Mouse (Mus musculus): ENCODE data around the gene Cox17. TPM values are rescaled to one million over a fixed set of nuclear protein-coding genes. Genes with fewer than 3 reads are reported as not detected.

Gene Cox17
- polyA plus RNA-seq, 1 experiment from 2014 or later: 118 TPM

DNA sequence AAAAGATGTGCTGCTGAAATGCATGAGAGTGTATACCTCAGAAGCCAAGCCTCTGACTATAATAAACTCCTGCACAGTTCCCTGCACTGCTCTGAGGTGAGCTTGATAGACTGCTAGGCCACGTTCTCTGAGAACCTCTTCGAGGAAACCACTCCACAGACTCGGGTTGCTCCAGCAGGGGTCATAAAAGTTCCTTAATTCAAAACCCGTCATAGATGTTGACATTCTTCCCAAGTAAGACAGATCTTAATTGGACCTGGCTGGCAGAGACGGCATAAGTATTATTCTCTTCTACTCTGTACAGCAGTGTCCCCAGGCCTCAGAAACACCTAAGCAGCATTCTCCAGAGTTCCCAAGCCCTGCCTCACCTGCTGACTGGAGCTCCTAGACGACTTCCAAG lies 4.1 kb downstream of the Cox17 start:
- Histone ChIP-seq H3K27me3 (no peaks in the 10 kb centered on the region), H3K9ac (replicated peaks) (no peak overlapping the region), H3K36me3 (peaks cover 35% of the 10 kb centered on the region), H3K4me3 (no peak overlapping the region), H3K4me1 (peaks cover 11% of the 10 kb centered on the region), H3K27ac (replicated peaks) (no peak overlapping the region), H3K9me3 (no peaks in the 10 kb centered on the region), H3K4me2 (replicated peaks) (no peak overlapping the region)
- 86% methylated on average over 6 of the region's 6 CpGs for WGBS
- ATAC-seq (ENCODE audit: low FRiP score, low read depth): no peak

DNA sequence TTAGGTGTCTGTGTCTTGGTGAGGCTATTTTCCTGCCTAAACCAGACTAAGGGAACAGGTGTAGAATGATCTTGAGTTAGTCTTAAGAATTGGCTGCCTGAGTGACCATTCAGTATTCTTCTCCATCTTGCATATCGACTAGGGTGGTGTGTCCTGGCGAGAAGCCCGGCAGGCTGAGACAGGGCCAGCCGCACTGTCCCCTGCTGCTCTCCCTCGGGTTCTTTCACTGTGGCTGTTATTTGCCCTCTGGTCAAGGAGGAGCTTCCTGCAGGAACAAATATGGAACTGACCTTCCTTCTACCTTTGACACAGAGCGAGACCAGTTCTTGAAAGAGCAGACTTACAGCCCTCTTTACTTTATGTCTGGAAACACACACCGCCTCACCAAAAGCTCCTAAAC lies 5.2 kb downstream of the Cox17 start:
- WGBS: 89% methylated on average over 7 of the region's 7 CpGs
- Histone ChIP-seq H3K4me1 (peaks cover 11% of the 10 kb centered on the region), H3K4me3 (no peak overlapping the region), H3K4me2 (replicated peaks) (no peak overlapping the region), H3K9me3 (no peaks in the 10 kb centered on the region), H3K9ac (replicated peaks) (no peak overlapping the region), H3K27me3 (no peaks in the 10 kb centered on the region), H3K36me3 (peaks cover 35% of the 10 kb centered on the region), H3K27ac (replicated peaks) (no peak overlapping the region)
- ATAC-seq (ENCODE audit: low FRiP score, low read depth): no peak

DNA sequence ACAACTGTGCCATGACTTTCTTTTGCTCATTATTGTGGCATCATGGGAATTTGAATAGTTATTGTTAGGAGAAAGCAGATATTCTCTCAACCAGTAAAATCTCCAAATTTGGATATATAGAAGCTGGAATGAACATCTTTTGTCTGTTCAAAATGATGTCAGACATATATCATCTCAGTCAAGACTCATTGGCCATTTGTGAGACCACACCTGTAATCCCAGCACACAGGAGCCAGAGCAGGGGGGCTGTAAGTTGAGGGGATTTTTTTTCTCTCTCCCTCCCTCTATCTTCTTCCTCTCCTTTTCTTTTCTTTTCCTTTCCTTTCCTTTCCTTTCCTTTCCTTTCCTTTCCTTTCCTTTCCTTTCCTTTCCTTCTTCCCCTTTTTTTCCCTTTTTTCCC lies 6.1 kb downstream of the Cox17 start:
- Histone ChIP-seq H3K4me3 (no peak overlapping the region), H3K9ac (replicated peaks) (no peak overlapping the region), H3K4me2 (replicated peaks) (no peak overlapping the region), H3K9me3 (no peaks in the 10 kb centered on the region), H3K36me3 (peaks cover 35% of the 10 kb centered on the region), H3K27me3 (no peaks in the 10 kb centered on the region), H3K27ac (replicated peaks) (no peak overlapping the region), H3K4me1 (peaks cover 6% of the 10 kb centered on the region)
- no peak for ATAC-seq (ENCODE audit: low FRiP score, low read depth)

DNA sequence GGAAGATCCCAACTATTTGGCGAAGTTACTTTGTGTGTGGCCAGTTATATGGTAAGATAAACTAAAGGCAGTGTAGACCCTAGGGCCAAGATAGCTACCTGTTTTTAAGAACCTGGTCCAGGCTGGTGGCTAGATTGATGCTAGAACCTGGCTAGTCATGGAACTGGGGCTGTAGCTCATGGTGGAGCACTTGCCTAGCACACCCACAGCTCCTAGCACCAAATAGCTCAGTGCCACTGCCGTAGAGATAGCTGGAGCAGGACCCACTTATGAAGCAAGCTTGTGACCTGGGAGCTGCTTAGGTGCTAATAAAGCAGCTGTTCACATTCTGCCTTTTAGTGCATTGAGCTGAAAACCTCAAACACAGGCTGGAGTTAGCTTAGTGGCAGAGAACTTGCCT lies 6.9 kb downstream of the Cox17 start:
- Histone ChIP-seq H3K9me3 (no peaks in the 10 kb centered on the region), H3K4me1 (no peaks in the 10 kb centered on the region), H3K27me3 (no peaks in the 10 kb centered on the region), H3K4me2 (replicated peaks) (no peak overlapping the region), H3K36me3 (peaks cover 35% of the 10 kb centered on the region), H3K9ac (replicated peaks) (no peak overlapping the region), H3K27ac (replicated peaks) (no peak overlapping the region), H3K4me3 (no peak overlapping the region)
- no peak for ATAC-seq (ENCODE audit: low FRiP score, low read depth)
- 98% methylated on average over 2 of the region's 2 CpGs for WGBS

DNA sequence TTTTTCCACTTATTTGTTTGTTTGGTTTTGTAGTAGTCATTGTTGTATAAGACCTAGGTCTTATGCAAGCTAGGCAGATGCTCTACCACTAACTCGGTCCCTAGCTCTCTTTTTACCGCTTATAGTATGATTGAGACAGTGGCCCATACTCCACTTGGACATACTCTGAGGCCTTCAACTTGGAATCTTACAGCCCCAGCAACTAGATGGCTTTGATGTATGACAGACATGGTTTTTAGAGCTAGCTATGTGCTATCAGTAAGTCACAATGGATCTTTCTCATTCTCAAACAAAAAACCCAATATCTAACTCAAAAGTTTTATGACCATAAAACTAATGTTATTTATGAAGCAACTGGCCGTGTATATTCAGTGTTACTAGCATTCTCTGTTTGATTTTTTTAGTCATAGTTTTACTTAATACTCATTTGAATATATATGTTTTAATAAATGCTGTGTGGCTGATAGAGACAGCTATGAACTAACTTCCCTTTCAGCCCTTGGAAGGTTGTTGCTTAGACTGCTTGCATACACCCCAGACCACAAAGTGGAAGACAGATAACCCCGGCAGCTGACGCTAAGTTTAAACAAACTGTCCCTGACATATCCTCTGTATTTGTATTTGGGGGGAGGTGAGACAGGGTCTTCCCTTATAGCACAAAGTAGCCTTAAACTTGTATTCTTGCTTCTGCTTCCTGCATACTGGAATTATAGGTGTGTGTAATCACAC lies 7.6 kb downstream of the Cox17 start:
- Histone ChIP-seq H3K9me3 (no peaks in the 10 kb centered on the region), H3K27ac (replicated peaks) (no peak overlapping the region), H3K9ac (replicated peaks) (no peak overlapping the region), H3K27me3 (no peaks in the 10 kb centered on the region), H3K4me2 (replicated peaks) (no peak overlapping the region), H3K36me3 (peaks cover 30% of the 10 kb centered on the region), H3K4me3 (no peak overlapping the region), H3K4me1 (no peaks in the 10 kb centered on the region)
- WGBS: 95% methylated on average over 5 of the region's 5 CpGs
- no peak for ATAC-seq (ENCODE audit: low FRiP score, low read depth)

DNA sequence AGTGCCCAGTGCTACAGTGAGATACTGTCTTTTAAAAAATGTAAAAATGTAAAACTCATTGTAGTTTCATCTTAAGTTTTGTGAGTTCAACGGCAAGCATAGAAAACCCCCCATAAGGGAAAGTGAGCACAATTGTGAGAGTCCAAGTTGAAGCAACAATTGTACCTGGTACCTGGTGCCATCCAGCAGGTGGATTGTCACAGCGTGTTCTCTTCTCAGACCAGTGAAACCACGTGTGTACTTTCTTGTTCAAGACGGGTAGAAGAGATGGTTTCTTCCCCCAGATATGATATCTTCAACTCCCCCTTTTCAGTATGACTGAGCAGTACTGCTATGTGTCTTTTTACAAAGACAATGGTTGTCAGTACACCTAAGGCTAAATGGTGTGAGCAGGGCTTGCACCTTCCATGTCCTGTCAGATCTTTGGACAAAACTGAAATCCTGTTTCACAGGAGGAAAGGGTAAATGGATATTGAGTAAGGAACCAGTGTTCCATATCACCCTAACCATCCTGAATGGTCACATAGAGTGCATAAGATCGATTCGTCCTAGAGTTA lies 11.5 kb downstream of the Cox17 start:
- Histone ChIP-seq H3K9me3 (no peaks in the 10 kb centered on the region), H3K27ac (replicated peaks) (no peak overlapping the region), H3K4me1 (no peaks in the 10 kb centered on the region), H3K27me3 (no peaks in the 10 kb centered on the region), H3K36me3 (no peaks in the 10 kb centered on the region), H3K9ac (replicated peaks) (no peak overlapping the region), H3K4me2 (replicated peaks) (no peak overlapping the region), H3K4me3 (no peak overlapping the region)
- no peak for ATAC-seq (ENCODE audit: low FRiP score, low read depth)
- WGBS: 92% methylated on average over 6 of the region's 6 CpGs

DNA sequence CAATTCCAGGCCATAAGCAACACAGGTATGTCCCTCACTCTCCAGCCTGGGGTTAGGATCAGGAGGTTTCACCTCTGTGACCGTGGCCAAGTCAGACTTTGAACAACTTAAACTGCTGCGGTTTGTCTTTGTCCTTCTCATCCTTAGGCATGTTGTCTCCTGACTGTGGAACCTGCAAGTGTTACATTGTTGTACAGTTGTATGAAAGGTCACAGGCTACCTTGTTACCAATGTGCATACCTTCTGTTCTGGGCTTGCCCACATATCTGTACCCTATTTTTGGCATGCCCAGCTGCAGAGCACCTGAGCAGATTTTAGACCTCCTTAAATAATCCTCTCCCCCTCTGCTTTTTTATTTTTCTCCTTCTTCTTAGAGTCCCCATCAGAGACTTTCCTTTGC lies 12.4 kb downstream of the Cox17 start:
- Histone ChIP-seq H3K9me3 (no peaks in the 10 kb centered on the region), H3K27ac (replicated peaks) (no peak overlapping the region), H3K27me3 (no peaks in the 10 kb centered on the region), H3K4me2 (replicated peaks) (no peak overlapping the region), H3K4me3 (no peak overlapping the region), H3K4me1 (no peaks in the 10 kb centered on the region), H3K36me3 (no peaks in the 10 kb centered on the region), H3K9ac (replicated peaks) (no peak overlapping the region)
- WGBS: 92% methylated on average over 2 of the region's 2 CpGs
- no peak for ATAC-seq (ENCODE audit: low FRiP score, low read depth)

DNA sequence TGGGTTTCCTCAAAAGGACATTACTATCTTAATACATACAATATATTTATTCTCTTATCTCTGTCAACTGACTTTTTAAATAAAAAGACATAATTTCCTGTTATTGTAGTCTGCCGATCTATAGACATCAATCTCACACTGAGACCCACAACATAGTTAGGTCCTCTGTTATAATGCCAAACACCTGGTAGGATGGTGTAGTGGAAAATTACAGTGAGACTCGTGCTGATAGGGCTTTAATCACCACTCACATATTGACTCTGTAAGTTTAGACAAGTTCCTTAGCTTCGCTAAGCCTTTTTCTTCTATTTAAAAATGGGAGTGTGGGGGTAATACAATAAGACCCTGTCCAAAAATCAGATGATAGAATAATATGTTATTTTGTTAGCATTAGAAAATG lies 13.1 kb downstream of the Cox17 start:
- Histone ChIP-seq H3K4me2 (replicated peaks) (no peak overlapping the region), H3K4me1 (no peaks in the 10 kb centered on the region), H3K36me3 (no peaks in the 10 kb centered on the region), H3K4me3 (no peak overlapping the region), H3K27me3 (no peaks in the 10 kb centered on the region), H3K9me3 (no peaks in the 10 kb centered on the region), H3K9ac (replicated peaks) (no peak overlapping the region), H3K27ac (replicated peaks) (no peak overlapping the region)
- ATAC-seq (ENCODE audit: low FRiP score, low read depth): no peak
- 75% methylated on average over 3 of the region's 3 CpGs for WGBS

DNA sequence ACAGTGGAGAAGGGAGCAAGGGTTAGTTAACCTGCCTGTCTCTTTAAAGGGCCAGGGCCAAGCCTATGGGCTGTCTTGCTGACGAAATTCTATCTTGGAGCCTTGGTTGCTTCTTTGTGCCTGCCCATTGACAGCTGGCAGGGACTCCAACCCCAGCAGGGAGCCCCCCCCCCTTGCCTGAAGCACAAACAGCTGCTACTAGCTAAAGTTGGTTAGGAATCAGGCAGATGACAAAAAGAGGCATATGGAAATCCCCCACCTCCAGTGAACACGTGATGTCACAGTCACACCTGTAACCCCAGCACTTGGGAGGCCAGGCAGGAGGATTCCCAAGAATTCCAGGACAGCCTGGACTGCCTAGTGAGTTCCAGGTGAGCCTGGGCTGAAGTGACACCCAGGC lies 13.5 kb downstream of the Cox17 start:
- Histone ChIP-seq H3K9ac (replicated peaks) (no peak overlapping the region), H3K4me2 (replicated peaks) (no peak overlapping the region), H3K4me3 (no peak overlapping the region), H3K27me3 (no peaks in the 10 kb centered on the region), H3K9me3 (no peaks in the 10 kb centered on the region), H3K36me3 (no peaks in the 10 kb centered on the region), H3K27ac (replicated peaks) (no peak overlapping the region), H3K4me1 (no peaks in the 10 kb centered on the region)
- ATAC-seq (ENCODE audit: low FRiP score, low read depth): no peak
- 39% methylated on average over 2 of the region's 2 CpGs for WGBS

DNA sequence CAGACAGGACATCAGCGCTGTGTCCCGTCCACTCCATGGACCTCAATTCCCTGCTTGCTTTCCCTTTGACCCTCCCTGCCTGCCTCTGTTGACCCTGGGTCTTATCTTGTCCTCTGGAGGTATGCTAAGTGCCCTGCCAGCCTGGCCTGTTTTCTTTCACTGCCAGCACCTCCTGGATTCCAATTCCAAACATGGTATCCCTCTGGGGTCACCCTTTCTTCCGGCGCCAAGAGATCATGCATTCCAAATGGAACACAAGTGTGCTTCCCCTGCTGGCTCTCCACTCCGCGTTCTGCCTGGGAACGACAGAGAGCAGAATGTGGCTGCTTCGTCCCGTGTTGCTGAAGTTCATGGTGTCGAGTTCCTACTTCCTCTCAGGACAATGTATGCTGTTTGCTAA lies 15.1 kb downstream of the Cox17 start, which contains the start of gene Popdc2:
Gene Popdc2, plus strand, starts transcription at position 277 of the 400 bp plus-strand sequence.
- no peak within 1 kb of the TSS for H3K4me2 ChIP-seq (replicated peaks)
- no peaks in the 10 kb centered on the region for H3K4me1 ChIP-seq
- H3K4me3 ChIP-seq: no peak within 1 kb of the TSS
- H3K9me3 ChIP-seq: no peaks in the 10 kb centered on the region
- ATAC-seq (ENCODE audit: low FRiP score, low read depth): no peak
- H3K27me3 ChIP-seq: no peaks in the 10 kb centered on the region
- 62% methylated on average over 10 of the region's 10 CpGs for WGBS
- no peak within 1 kb of the TSS for H3K9ac ChIP-seq (replicated peaks)
- no peak within 1 kb of the TSS for H3K27ac ChIP-seq (replicated peaks)
- no peaks in the 10 kb centered on the region for H3K36me3 ChIP-seq

DNA sequence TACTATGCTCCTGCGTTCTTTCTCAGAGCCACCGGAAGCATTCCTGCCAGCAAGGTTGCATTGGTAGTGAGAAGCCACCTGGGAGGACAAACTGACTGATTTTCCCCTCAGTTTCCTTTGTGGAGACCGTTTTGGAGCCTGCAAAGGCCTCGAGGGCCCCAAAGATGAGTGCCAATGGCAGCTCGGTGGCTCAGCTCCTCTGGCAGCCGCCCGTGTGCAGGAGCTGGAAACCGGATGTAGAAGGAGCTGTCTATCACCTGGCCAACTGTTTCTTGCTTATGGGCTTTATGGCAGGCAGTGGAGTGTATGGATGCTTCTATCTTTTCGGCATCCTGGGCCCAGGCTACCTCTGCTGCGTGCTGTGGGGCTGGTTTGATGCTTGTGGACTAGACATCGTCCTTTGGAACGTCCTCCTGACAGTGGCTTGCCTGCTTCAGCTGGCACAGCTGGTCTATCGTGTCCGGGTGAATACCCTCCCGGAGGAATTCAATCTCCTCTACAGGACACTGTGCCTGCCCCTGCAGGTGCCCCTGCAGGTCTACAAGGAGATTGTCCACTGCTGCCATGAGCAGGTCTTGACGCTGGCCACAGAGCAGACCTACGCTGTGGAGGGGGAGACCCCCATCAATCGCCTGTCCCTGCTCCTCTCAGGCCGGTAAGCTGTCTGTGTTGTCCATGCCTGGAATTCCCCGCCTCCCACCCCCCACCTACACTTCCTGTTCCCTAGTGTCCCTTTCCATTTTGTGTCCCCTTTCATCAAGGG lies 15.9 kb downstream of the Cox17 start:
- Histone ChIP-seq H3K4me2 (replicated peaks) (no peak overlapping the region), H3K27ac (replicated peaks) (no peak overlapping the region), H3K27me3 (no peaks in the 10 kb centered on the region), H3K4me3 (no peak overlapping the region), H3K9ac (replicated peaks) (no peak overlapping the region), H3K9me3 (no peaks in the 10 kb centered on the region), H3K4me1 (no peaks in the 10 kb centered on the region), H3K36me3 (no peaks in the 10 kb centered on the region)
- no peak for ATAC-seq (ENCODE audit: low FRiP score, low read depth)
- 85% methylated on average over 20 of the region's 20 CpGs for WGBS

DNA sequence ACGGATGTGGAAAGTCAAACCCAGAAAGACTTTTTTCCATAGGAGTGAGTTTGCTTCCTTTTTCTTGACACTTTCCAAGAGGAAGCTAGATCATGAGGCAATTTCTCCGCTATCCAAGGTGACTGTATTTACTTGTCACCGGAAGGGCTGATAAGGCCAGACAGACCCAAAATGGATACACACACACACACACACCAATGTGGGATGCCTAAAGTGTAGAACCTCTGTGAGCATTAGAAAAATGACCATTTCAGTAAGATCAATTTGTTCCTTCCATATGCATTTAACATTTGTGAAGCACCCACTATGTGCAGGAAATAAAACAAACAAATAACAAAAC lies 16.4 kb downstream of the Cox17 start:
- H3K4me3 ChIP-seq: no peak overlapping the region
- H3K27me3 ChIP-seq: no peaks in the 10 kb centered on the region
- H3K36me3 ChIP-seq: no peaks in the 10 kb centered on the region
- no peaks in the 10 kb centered on the region for H3K9me3 ChIP-seq
- H3K4me1 ChIP-seq: no peaks in the 10 kb centered on the region
- H3K27ac ChIP-seq (replicated peaks): no peak overlapping the region
- WGBS: 89% methylated on average over 3 of the region's 3 CpGs
- no peak for ATAC-seq (ENCODE audit: low FRiP score, low read depth)
- H3K9ac ChIP-seq (replicated peaks): no peak overlapping the region
- no peak overlapping the region for H3K4me2 ChIP-seq (replicated peaks)
